Mouse (Mus musculus) adrenal gland, postnatal 10 days (tissue): ENCODE results near the gene Rps2. TPM values are rescaled to one million over a fixed set of nuclear protein-coding genes. Genes with fewer than 3 reads are reported as not detected.
"Not testable (repeated sequence)": the region's sequence is repeated elsewhere in the genome, so short reads cannot be mapped to it uniquely, and the experiment has no call there.

Source experiments
- DNase-seq: peaks from one replicate; pipeline ENCODE4 v3.0.0; 2021; ENCODE audit warnings: mixed read lengths
- long read RNA-seq, 2 experiments: library from polyadenylated mRNA; stranded (forward); transcript quantifications; one replicate each; pipeline ENCODE4 v2.0.0; 2021
- total RNA-seq, 2 experiments: library from RNA; stranded (reverse); gene quantifications; 2 replicates each; pipeline ENCODE4 v1.2.3; 2021

Gene Rps2
- 100 to 1,000 TPM; 785 to 825 TPM for total RNA-seq
- long read RNA-seq, experiment 1, transcript Rps2-201 (5 exons, 1,094 nt) = minor isoform, 26 of 354 reads
- long read RNA-seq, experiment 1, transcript Rps2-208 (6 exons, 998 nt) = major isoform, 325 of 354 reads
- long read RNA-seq, experiment 1, partial matches to known transcripts = 1 of 354 reads
- long read RNA-seq, experiment 1, other reads (novel, unspliced or antisense) = 1 of 354 reads
- long read RNA-seq, experiment 2, transcript Rps2-208 (6 exons, 998 nt) = major isoform, 131 of 161 reads
- long read RNA-seq, experiment 2, transcript Rps2-201 (5 exons, 1,094 nt) = minor isoform, 24 of 161 reads
- long read RNA-seq, experiment 2, partial matches to known transcripts = 0 of 161 reads
- long read RNA-seq, experiment 2, other reads (novel, unspliced or antisense) = 2 of 161 reads

DNA sequence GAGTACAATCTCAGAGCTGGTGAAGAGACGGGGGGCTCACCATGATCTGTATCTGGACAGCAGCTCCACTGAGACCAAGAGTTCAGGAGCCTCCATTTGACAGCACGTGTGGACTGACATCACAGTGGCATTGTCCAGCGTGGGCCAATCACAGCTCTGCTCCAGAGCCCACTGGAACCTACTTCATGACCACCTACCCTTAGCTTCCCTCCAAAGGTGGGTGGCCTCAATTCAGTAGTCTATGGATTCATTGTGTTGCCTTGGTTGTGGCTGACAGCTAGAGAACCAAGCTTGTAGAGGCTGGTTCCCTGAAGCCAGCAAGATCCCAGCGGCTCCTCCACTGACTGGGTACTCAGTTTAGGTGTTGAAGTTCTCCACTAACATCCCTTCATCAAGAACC lies at the start of gene Rps2, which contains the start of gene Rnf151:
Gene Rps2 (plus strand): TSS at position 174 of the 400 bp plus-strand sequence.
Gene Rnf151 (minus strand): TSS at position 121 of the 400 bp plus-strand sequence.
- no peak for DNase-seq

DNA sequence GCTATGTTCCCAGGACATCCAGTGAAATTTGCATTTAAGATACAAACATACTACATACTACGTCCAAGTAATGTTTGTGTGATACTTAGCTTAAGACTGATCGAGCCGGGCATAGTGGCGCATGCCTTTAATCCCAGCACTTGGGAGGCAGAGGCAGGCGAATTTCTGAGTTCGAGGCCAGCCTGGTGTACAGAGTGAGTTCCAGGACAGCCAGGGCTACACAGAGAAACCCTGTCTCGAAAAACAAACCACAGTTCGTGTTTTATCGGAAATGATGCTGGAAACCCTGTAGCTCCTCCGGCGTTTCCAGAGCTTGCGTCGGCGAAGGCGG lies 48.7 kb upstream of the Rps2 start:
- DNase-seq = not testable (repeated sequence)

DNA sequence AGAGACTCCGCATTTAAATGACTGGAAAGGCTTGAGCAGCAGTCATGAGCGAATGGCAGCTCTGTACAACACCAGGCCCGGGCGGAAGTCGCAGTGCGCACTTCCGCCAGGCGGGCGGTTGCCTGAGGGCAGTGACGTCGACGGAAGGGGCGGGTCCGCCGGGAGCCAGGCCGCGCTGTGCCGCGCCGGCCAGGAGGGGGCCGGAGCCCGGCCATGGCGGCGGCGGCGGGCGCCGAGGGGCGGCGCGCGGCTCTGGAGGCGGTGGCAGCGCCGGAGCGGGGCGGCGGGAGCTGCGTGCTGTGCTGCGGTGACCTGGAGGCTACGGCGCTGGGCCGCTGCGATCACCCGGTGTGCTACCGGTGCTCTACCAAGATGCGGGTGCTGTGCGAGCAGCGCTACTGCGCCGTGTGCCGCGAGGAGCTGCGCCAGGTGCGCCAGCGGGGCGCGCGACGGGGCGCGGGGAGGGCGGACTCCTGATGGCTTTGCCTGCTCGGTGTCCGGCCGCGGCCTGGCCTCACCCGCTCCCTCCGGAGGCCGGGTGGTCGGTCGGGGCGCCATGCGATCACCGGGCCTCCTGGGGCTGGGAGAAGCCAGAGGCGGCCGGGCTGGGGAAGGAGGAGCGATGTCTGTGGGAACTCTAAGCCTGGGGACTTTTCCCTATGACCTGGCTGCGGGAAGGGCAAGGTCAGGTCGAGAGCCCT lies 48.2 kb upstream of the Rps2 start, which contains the start of gene Zfp598:
Gene Zfp598 (plus strand): TSS at position 143 of the 701 bp plus-strand sequence.
- DNase-seq = peak; percentile 98

DNA sequence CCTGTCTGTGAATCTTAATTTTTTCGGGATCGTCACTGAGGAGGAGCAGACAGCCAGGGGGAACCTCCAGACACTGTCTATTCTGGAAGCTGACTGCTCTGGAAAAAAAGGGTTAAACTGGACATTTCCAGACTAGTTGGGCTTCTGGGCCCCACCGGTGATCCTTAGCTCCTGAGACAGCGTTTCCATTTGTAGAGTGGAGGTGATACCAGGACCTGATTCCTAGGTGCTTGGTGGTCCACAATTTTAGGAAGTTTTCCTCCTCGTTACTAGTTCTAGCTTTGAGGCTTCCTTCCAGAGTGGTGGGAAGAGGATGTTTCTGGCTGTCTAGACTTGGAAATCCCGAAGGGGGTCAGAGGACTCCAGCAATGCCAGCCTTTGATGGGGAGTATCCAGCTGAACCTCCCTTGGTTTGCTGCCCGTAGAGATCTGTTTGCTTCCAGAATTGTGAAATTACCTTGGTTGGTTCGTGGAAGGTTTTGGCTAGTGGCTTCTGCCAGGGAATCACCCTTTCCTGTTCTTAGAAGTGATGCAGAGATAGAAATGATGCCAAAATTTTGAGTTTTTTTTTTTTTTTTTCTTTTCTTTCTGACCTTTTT lies 47.6 kb upstream of the Rps2 start:
- no peak for DNase-seq

DNA sequence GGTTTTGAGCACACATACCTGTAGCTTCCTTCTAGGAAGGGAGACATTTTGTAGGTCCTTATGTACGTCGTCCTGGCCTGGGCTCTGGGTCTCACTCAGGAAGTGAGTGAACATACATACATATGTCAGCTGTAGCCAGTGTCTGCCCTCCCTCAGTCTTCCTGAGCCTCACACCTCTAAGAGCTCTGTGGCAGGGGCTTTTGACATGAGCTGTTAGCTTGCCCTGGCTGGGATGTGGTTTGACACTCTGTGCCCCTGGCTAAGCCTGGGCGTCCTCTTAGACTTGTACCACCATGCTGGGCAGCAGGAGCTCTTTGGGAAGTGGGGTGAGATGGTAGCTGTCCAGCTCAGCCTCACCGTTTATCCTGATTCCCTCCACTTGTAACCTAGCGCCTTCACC lies 46.6 kb upstream of the Rps2 start:
- DNase-seq = no peak

DNA sequence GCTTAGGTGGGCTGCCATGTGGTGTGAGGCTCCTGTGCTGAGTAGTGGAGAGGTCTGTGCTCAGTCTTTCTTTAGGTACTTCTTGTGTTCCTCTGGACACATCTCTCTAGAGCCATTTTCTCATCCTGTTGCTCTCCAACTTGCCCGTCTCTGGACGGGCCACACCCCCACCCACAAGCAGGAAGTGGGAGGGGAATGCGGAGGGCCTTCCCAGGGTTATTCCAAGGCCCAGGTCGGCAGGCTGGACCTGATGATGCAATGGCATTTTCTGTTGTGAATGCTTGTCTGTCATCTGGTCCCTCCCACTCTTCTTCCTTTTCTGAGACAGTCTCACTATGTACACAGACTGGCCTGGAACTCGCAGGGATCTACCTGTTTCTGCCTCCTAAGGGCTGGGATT lies 45.8 kb upstream of the Rps2 start:
- DNase-seq = peak; percentile 75

DNA sequence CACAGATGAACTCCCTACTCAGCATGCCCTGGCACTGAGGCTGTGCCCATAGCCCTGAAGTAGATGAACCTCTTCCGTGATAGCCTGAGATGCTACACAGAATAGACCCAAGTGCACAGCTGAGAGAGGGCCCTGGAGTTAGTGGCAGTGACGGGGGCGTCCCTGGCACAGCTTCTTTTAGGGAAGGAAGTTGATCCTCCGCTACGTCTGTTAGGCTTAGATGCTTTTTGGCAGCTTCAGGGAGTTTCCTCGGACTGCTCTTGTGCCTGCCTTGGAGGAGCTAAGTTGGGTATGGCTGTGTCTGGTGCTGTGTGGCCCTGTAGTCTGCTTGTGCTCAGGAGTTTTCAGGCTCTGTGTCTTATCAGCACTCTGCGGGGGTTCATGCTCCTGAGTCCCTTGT lies 43.6 kb upstream of the Rps2 start:
- DNase-seq = no peak

DNA sequence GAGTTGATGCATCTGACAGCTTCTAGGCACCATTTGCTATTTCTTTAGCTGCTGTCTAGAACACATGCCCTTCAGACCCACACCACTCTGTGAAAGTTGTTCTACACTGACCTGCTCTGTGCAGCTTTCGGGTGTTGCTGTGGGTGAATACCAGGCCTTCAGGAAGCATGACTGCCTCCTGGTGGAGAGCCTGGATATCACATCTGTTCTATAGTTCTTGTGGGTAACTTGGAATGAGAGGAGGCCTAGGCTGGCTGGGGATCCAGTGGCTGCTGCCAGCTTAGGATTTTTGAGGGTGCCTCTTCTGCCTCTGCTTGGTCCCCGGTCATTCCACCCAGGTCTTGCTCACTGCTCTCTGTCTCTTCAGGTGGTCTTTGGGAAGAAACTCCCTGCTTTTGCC lies 41.7 kb upstream of the Rps2 start:
- DNase-seq = peak; percentile 78

DNA sequence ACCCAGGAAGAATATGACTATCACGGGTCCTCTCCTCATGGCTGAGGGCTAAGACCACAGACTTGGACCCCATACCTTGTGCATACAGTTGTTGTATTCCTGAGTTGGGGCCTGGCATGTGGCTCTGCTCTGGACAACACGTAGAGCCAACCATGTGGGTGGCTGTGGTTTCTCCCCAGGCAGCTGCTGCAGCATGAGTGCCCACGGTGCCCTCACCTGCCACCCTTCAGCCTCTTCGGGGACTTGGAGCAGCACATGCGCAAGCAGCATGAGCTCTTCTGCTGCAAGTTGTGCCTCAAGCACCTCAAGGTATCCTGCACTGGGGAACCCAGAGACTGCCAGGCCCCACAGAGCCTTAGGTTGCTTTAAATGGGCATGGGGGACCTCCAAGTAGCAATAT lies 41.0 kb upstream of the Rps2 start:
- no peak for DNase-seq

DNA sequence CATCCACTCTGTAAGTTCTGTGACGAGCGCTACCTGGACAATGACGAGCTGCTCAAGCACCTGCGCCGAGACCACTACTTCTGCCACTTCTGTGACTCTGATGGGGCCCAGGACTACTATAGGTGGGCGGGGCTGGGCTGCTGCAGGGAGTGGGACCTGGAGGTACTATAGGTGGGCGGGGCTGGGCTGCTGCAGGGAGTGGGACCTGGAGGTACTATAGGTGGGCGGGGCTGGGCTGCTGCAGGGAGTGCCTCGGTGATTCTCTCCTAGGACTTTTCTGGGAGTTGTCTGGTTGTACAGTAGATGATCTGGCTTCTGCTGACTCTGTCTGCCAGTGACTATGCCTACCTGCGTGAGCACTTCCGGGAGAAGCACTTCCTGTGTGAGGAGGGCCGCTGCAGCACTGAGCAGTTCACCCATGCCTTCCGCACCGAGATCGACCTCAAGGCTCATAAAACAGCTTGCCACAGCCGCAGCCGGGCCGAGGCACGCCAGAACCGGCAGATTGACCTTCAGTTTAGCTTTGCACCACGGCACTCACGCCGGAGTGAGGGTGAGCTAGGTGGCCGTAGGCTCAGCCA lies 40.3 kb upstream of the Rps2 start:
- DNase-seq = no peak

DNA sequence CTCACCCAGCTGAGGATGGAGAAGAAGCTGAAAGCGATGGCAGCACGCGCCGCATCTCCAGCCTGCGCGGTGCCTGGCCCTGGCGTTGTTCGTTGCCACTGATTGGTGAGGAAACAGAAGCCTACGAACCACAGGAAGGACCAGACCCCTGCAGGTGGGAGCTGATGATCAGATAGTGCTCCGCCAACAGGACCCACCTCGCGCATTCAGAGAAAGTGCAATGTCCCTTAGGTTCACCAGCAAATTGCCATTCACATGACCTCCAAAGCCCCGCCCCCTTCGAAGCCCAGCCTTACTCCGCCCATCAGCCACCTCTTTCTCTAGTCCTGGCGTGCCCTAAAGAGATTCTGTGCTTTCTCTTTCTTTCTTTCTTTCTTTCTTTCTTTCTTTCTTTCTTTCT lies 31.4 kb upstream of the Rps2 start:
- DNase-seq = peak; percentile 65

DNA sequence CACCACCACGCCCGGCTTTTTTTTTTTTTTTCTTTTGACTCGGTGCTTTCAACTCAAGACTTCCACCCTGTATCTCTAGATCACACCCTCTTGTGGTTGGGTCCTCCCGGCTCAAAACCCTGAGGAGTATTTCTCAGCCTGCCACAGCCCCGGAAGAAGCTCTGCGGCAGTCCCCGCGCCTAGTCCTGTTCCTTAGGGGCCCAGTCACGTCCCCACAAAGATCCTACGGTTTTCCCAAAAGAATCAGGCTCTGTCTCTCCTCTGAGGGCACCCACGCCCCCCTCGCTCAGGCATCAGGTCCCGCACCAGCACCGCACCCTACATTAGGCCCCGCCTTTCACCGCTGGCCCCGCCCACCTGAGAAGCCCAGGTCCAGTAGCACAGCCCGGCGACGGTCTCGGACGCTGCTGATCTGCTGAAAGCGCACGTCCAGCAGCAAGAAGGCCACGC lies 30.7 kb upstream of the Rps2 start:
- DNase-seq = peak; percentile 75

DNA sequence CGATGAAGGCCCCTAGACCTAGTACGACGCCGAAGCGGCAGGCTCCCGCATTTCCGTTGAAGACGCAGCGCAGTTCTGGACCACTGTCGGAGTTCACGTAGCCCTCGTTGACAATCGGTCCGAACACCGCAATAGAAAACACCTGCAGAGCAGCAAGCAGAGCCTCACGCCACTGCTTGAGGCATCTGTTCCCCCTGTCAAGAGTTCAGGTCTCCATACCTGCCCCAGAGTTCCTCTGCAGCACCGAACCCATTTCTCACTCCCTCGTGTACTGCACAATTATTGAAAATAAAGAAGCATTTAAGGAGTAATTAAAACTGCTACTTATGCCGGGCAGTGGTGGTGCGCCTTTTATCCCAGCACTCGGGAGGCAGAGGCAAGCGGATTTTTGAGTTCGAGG lies 30.3 kb upstream of the Rps2 start:
- no peak for DNase-seq

DNA sequence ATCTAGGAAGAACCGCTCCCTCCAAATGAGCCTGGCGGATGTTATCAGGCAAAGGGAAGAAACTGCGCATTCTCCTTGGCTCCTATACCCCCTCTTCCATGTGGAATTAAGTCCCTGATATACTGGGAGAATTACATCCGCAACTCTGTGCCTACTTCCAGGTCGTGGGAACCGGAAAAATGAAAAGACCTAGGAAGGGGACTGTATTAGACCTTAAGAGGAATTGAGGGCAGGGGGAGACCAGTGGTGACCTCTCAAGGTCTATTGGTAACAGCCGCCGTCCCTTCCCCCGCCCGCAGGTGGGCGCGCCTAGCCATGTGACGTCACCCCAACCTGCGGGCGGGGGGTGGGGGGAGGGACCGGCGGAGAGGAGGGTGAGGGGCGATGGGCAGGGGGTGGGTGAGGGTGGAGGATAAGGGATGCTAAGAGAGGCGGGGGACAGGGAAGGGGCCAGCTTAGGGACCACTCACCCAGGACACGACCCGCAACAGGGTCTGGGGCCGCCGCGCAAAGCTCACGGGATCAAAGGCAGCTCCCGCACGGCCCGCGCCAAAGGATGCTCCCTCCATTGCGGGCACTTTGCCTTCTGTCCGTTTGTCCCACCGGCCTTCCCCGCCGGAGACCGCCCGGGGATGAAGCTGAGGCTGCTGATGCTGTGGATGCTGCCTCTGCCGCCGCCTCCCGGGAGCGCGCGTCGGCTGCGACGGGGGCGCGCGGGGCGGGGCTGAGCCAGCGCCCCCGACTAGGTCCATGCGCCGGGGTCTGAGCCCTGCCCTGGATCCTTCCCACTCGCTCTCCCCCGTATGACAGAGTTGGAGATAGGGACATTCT lies 28.4 kb upstream of the Rps2 start, which contains the start of gene Syngr3:
Gene Syngr3 (minus strand): TSS at position 705 of the 831 bp plus-strand sequence.
- no peak for DNase-seq

DNA sequence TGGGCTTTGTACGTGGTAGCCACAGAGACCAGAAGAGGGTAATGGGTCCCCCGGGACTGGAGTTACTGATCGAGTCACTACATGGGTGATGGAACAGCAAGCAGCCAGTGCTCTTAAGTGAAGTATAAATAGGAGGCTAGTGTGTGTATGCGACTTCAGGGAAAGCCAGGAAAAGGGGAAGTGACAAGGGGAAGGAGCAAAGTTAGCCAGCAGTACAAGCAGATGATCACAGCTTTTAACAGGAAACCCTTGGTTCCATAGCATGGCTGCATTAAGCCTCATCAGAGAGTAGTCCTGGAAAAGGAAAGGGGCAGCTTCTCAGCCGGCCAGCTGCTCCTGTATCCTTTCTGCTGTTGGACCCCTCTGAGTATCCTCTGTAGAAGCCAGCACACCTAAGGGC lies 25.5 kb upstream of the Rps2 start:
- no peak for DNase-seq

DNA sequence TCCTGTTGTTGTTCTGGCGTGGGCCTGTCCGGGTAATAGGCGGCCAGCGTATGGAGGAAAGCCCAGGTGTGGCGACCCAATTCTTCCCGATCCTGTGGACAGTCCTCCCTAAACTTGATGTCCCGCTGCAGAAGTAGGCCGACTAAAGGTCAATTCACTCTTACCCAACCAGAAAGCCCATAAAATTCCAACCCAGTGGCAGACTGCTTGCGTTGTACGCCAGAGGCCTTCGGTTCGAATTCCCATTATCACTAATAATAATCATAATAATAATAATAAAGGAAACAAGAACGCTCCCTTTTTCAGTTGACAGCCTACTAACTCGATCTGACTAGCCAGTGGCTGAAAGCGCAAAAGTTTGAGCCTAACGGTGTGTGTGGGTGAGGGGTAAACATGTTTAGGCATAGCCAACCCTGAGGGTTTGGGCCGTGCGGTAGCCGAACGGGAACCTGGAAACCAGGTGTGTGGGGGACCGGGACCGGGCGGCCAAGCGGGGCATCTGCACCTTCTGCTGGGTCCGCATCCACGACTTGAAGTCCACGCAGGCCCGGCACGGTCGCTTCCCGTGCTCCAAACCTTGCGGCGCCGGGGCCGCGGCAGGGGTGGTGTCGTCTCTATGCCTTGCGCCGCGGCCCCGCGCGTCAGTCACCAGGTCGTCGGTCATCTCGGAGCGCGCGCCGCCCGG lies 22.4 kb upstream of the Rps2 start:
- no peak for DNase-seq

DNA sequence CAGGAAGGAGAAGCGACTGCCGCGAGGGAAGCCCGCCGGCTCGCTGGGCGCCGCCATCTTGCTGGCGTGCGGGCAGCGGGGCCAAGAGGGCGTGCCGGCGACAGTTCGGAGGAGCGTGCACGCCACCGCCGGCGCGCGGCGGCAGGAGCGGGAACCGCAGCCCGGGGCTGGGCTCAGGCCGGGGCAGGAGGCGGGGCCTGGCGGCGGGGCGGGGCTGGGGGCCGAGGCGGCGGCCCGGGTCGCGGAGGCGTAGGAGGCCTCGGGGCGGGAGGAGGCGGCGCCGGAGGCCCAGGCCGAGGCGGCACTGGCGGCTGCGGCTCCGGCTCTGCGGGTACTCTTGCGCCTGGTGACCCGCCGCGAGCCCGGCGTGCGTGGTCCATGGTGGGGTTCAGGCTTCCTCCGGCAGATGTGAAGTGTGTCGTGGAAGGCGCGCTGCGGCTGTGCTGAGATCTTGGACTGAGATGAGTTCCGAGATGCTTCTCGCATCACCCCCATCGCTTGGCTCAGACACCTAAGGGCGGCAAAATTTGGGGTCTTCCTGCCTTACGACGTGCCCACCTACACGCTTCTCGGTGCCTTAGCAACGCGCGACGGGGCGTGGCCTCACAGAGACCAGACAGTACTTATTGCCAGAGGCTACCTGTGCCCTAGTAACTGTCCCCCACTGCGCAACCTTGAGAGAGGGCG lies 21.8 kb upstream of the Rps2 start, which contains the start of the genes Gfer and Noxo1:
Gene Gfer (minus strand): TSS at position 146 of the 687 bp plus-strand sequence.
Gene Noxo1 (plus strand): TSS at position 224 of the 687 bp plus-strand sequence.
- peak; percentile 96 for DNase-seq

DNA sequence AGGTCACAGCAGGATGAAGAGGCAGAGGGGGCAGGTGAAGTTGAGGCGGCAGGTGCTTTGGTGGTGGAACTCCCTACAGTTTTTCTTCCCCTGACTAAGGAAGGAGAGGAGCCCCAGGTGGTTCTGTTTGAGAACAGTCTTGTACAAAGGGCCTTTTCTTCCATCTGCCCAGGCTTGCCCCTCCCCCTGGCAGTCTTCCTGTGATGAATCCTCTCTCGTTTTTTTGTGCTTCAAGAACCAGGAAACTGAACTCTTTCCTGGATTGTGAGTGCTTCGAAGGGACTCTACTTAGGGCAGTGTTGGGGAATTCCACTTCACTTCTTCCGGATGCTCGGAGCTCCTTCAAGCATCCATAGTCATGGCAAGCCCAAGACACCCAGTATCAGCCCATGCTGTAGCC lies 19.9 kb upstream of the Rps2 start:
- DNase-seq = no peak

DNA sequence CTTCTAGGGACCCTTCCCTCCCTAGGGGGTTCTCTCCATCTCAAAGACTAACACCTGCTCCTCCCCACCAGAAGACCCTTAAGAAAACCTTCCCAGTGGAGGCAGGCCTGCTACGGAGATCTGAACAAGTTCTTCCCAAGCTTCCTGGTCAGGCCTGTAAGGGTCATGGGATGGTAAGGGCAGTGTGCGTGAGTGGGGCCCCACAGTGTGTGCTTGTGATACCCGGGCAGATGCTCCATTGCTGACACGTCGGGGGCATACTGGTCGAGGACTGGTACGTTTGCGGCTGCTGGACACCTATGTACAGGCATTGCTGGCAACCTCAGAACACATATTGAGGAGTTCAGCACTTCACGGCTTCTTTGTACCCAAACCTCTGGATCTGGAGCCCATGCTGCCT lies 19.2 kb upstream of the Rps2 start:
- no peak for DNase-seq

DNA sequence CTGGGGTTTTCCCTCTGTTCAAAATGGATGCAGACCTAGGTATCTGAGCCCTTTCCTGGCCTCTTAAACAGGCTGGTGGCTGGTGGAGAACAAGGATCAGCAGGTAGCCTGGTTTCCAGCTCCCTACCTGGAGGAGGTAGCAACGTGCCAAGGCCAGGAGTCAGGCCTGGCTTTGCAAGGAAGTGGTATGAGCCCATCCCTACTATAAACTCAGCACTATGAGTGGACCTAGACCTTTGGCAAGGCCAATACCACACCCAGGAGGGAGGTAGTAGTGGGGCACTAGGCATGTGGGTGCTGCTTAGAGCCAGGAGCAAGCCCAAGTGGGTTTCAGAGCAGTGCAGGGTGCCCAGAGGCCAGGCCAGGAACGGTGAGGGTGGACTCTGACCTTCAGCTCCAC lies 18.4 kb upstream of the Rps2 start:
- DNase-seq = no peak
